In genomic region chrX:7319089-7319721, GRCm38 (mm10) we compare ENCODE assay signal across 8 mouse cellular contexts. TPM values are rescaled to one million over a fixed set of nuclear protein-coding genes. Genes with fewer than 3 reads are reported as not detected.
DNase-seq lines count a peak whose midpoint lies in the region; ATAC-seq and TF ChIP-seq lines count a peak whose summit lies in the region.

Gene Clcn5 (minus strand): TSS chrX:7319358.

- peak within 1 kb of the TSS; percentile 80 for H3K4me3 ChIP-seq in G1E (ENCODE audit: low read depth, low read length)
- H3K4me3 ChIP-seq in forebrain, postnatal 0 days (ENCODE audit: low read depth, low read length): peak within 1 kb of the TSS; percentile 56
- H3K4me3 ChIP-seq in lung, embryonic 15.5 days: peak within 1 kb of the TSS; percentile 57

- H3K27ac ChIP-seq in forebrain, postnatal 0 days (ENCODE audit: low read depth, low read length): peak within 1 kb of the TSS; percentile 91
- H3K27ac ChIP-seq in lung, embryonic 15.5 days: peak within 1 kb of the TSS; percentile 94

- H3K36me3 ChIP-seq in G1E (replicated peaks): peaks cover 11% of the 10 kb centered on the region
- no peaks in the 10 kb centered on the region for H3K36me3 ChIP-seq in forebrain, postnatal 0 days (ENCODE audit: insufficient read depth)
- H3K36me3 ChIP-seq in lung, embryonic 15.5 days: no peaks in the 10 kb centered on the region

- H3K9me3 ChIP-seq in G1E (replicated peaks): no peaks in the 10 kb centered on the region
- no peaks in the 10 kb centered on the region for H3K9me3 ChIP-seq in forebrain, postnatal 0 days (ENCODE audit: low read length)
- H3K9me3 ChIP-seq in lung, embryonic 15.5 days: no peaks in the 10 kb centered on the region

- no peak for TF ChIP-seq CTCF in G1E (IDR thresholded peaks at IDR 0.05; ENCODE audit: low read depth, low read length)
- no peak for TF ChIP-seq CTCF in forebrain, postnatal 0 days (IDR thresholded peaks at IDR 0.05; ENCODE audit: low read depth)

- 30% methylated on average over 40 of the region's 43 CpGs for WGBS in forebrain, postnatal 0 days
- WGBS in lung, embryonic 15.5 days: 14% methylated on average over 43 of the region's 43 CpGs

- peak within 1 kb of the TSS; percentile 64 for H3K9ac ChIP-seq in forebrain, postnatal 0 days
- peak within 1 kb of the TSS; percentile 65 for H3K9ac ChIP-seq in lung, embryonic 15.5 days

- ATAC-seq in G1E (ENCODE audit: extremely low read depth, insufficient number of reproducible peaks, low FRiP score, poor library complexity, severe bottlenecking): peak; percentile 92
- ATAC-seq in forebrain, postnatal 0 days: peak; percentile 96
- peak; percentile 97 for ATAC-seq in lung, embryonic 15.5 days (ENCODE audit: borderline replicate concordance, extremely low read depth, low FRiP score, low TSS enrichment)

- H3K4me1 ChIP-seq in G1E (ENCODE audit: insufficient read depth, low read depth, low read length): peaks cover 8% of the 10 kb centered on the region; the same call in 1 of the 2 replicates
- H3K4me1 ChIP-seq in forebrain, postnatal 0 days (ENCODE audit: insufficient read depth): no peaks in the 10 kb centered on the region
- peaks cover 4% of the 10 kb centered on the region for H3K4me1 ChIP-seq in lung, embryonic 15.5 days

- peak within 1 kb of the TSS; percentile 48 for H3K4me2 ChIP-seq in forebrain, postnatal 0 days (ENCODE audit: low read depth)
- peak within 1 kb of the TSS; percentile 55 for H3K4me2 ChIP-seq in lung, embryonic 15.5 days

- no peaks in the 10 kb centered on the region for H3K27me3 ChIP-seq in G1E (ENCODE audit: insufficient read depth, low read length)
- H3K27me3 ChIP-seq in forebrain, postnatal 0 days (ENCODE audit: insufficient read depth, low read length): no peaks in the 10 kb centered on the region
- H3K27me3 ChIP-seq in lung, embryonic 15.5 days: no peaks in the 10 kb centered on the region

- peak; percentile 78 for DNase-seq in G1E (ENCODE audit: low spot score)
- peak; percentile 95 to 96 for DNase-seq in cerebellum, adult 18-20 months
- DNase-seq in forebrain, postnatal 0 days: peak; percentile 96
- peak; percentile 97 for DNase-seq in heart, postnatal 4 days
- peak; percentile 94 to 96 for DNase-seq in layer of hippocampus, adult 8-10 months (ENCODE audit: low spot score in 2 of 2)
- DNase-seq in ovary, adult 18-20 months (ENCODE audit: low spot score): peak; percentile 96
- peak; percentile 93 for DNase-seq in thymus, postnatal 0 days (ENCODE audit: low spot score)

RNA-seq across cellular contexts. Expression of gene Clcn5, which starts in this region (rescaled TPM):
- total RNA-seq in G1E (2014; fragmentation: Nextera tagmentation): 27.7 and 35.3 TPM in 2 replicates
- 23.9 and 29.6 TPM in 2 replicates for total RNA-seq in G1E (2017)
- 5.5 and 7.0 TPM in 2 replicates for polyA plus RNA-seq in G1E (2012)
- 14.2 and 20.9 TPM in 2 replicates for total RNA-seq in forebrain, postnatal 0 days (2014; rRNA removed)
- polyA plus RNA-seq in forebrain, postnatal 0 days (2015; fragmentation: Nextera tagmentation; extraction: Ambion mirVana): 2.6 and 3.9 TPM in 2 replicates
- total RNA-seq in heart, postnatal 4 days (2021): 10 to 100 TPM; 26.3 to 27.3 TPM
- total RNA-seq in layer of hippocampus, adult 8-10 months (2022): 1 to 10 TPM; 7.3 to 9.6 (median 8.2) TPM
- 8.3 and 8.6 TPM in 2 replicates for polyA plus RNA-seq in lung, embryonic 15.5 days (2015; fragmentation: Nextera tagmentation; extraction: Ambion mirVana)
- 3.0 and 3.5 TPM in 2 replicates for polyA plus RNA-seq in thymus, postnatal 0 days (2015; fragmentation: Nextera tagmentation; extraction: Ambion mirVana)

Comparison
In these comparisons a context has a peak if more than half of its experiments do, and no peak if none do; other contexts are left out.
1. Peak in every context shown above with its lines: DNase-seq, ATAC-seq, H3K4me3 ChIP-seq and H3K27ac ChIP-seq.